Mouse (Mus musculus) megakaryocyte progenitor cell, adult 5-6 weeks (primary cell): ENCODE measurements around the gene Pfdn6. TPM values are rescaled to one million over a fixed set of nuclear protein-coding genes. Genes with fewer than 3 reads are reported as not detected.
"Not testable (repeated sequence)": the region's sequence is repeated elsewhere in the genome, so short reads cannot be mapped to it uniquely, and the experiment has no call there.

ENCODE experiments used
- ATAC-seq: replicated peaks from 2 replicates; pipeline ENCODE4 v1.8.0; 2016; ENCODE audit warnings: mild to moderate bottlenecking, moderate TSS enrichment, inconsistent platforms; ENCODE audit not compliant: poor library complexity
- total RNA-seq, 2 experiments: library from RNA; stranded (forward) in 1 of 2; stranded (reverse) in 1 of 2; fragments of 157-497, 149-512 nt in 1 of 2; fragments of 200-1000 nt in 1 of 2; gene quantifications; 2 replicates each; pipeline versions ENCODE4 v1.2.3 to v1.2.4; 2015 to 2017

Pfdn6 gene
- total RNA-seq (2015) (124 and 132 TPM in 2 replicates), total RNA-seq (2017) (144 and 218 TPM in 2 replicates)

- ATAC-seq: peak; percentile 94
Measured at GRCm38 (mm10) chr17:33940206-33940805, at the start of gene Pfdn6, which contains the start of gene Wdr46. Gene Pfdn6 (minus strand): TSS chr17:33940343. Gene Wdr46 (plus strand): TSS chr17:33940660.

- ATAC-seq: not testable (repeated sequence)
Measured at GRCm38 (mm10) chr17:33982136-33982535, 42.0 kb upstream of the Pfdn6 start.

- ATAC-seq: peak; percentile 78
Measured at GRCm38 (mm10) chr17:33981192-33981909, 41.2 kb upstream of the Pfdn6 start.

- ATAC-seq: no peak
Measured at GRCm38 (mm10) chr17:33980181-33981035, 40.3 kb upstream of the Pfdn6 start.

- ATAC-seq: no peak
Measured at GRCm38 (mm10) chr17:33979512-33980050, 39.4 kb upstream of the Pfdn6 start.

GRCm38 (mm10) chr17:33978631-33979031 lies 38.5 kb upstream of the Pfdn6 start:
- ATAC-seq: peak; percentile 89

GRCm38 (mm10) chr17:33977861-33978557 lies 37.9 kb upstream of the Pfdn6 start:
- no peak for ATAC-seq

- ATAC-seq: no peak
Measured at GRCm38 (mm10) chr17:33973572-33973971, 33.4 kb upstream of the Pfdn6 start.

- peak; percentile 59 for ATAC-seq
Measured at GRCm38 (mm10) chr17:33972691-33973090, 32.5 kb upstream of the Pfdn6 start.

- ATAC-seq: no peak
Measured at GRCm38 (mm10) chr17:33969394-33969793, 29.3 kb upstream of the Pfdn6 start.

GRCm38 (mm10) chr17:33968927-33969326 lies 28.8 kb upstream of the Pfdn6 start:
- peak; percentile 53 for ATAC-seq

- ATAC-seq: peak; percentile 96
Measured at GRCm38 (mm10) chr17:33968489-33968888, 28.3 kb upstream of the Pfdn6 start.

- ATAC-seq: no peak
Measured at GRCm38 (mm10) chr17:33965846-33966550, 25.9 kb upstream of the Pfdn6 start.

- ATAC-seq: no peak
Measured at GRCm38 (mm10) chr17:33965082-33965845, 25.1 kb upstream of the Pfdn6 start.

GRCm38 (mm10) chr17:33962876-33963275 lies 22.7 kb upstream of the Pfdn6 start:
- ATAC-seq: no peak

GRCm38 (mm10) chr17:33959948-33960347 lies 19.8 kb upstream of the Pfdn6 start:
- no peak for ATAC-seq

- no peak for ATAC-seq
Measured at GRCm38 (mm10) chr17:33959135-33959534, 19.0 kb upstream of the Pfdn6 start.

- no peak for ATAC-seq
Measured at GRCm38 (mm10) chr17:33958451-33958850, 18.3 kb upstream of the Pfdn6 start.

GRCm38 (mm10) chr17:33957493-33957892 lies 17.4 kb upstream of the Pfdn6 start:
- ATAC-seq: no peak
